Mouse (Mus musculus) heart, postnatal 0 days (tissue): Measurements from ENCODE around the gene Sult1a1.

ENCODE experiments used
- CTCF ChIP-seq: IDR thresholded peaks from 2 replicates; pipeline ENCODE4 v1.5.1; 2016; ENCODE audit warnings: antibody characterized with exemption, control low read depth, low read depth
- EP300 ChIP-seq: IDR thresholded peaks from 2 replicates; pipeline ENCODE4 v1.6.1; 2016; ENCODE audit warnings: antibody characterized with exemption, low read depth

DNA sequence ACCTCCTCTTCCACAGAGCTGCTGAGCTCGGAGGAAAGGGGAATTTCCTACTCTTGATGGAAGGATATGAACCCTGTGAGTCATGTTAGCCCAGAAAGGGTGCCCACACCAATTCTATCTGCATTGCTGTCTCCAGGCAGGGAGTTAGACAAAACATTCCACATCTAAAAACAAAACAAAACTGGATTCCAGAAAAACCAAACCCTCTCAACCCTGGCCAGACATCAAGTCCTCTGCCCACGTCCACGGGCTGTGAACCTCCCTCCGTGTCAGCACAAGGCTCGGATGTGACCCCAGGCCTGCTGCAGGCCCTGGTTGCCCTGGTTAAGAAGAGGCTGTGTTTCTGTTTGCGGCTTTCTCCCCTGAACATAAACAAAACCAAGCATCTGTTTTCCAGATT lies 48.1 kb downstream of the Sult1a1 start:
- TF ChIP-seq CTCF, result no peak
- no peak for TF ChIP-seq EP300
